Mouse (Mus musculus) urinary bladder, postnatal 0 days (tissue): Measurements from ENCODE around the gene Mtg1. TPM values are rescaled to one million over a fixed set of nuclear protein-coding genes. Genes with fewer than 3 reads are reported as not detected.

Experiments
- polyA plus RNA-seq: library from polyadenylated mRNA; unstranded; fragments of >200 nt; fragmentation: Nextera tagmentation; extraction: Ambion mirVana; gene quantifications from 2 replicates; pipeline ENCODE4 v1.2.1, GENCODE M21; 2015

The Mtg1 gene
- 25.5 and 27.2 TPM in 2 replicates for polyA plus RNA-seq

DNA sequence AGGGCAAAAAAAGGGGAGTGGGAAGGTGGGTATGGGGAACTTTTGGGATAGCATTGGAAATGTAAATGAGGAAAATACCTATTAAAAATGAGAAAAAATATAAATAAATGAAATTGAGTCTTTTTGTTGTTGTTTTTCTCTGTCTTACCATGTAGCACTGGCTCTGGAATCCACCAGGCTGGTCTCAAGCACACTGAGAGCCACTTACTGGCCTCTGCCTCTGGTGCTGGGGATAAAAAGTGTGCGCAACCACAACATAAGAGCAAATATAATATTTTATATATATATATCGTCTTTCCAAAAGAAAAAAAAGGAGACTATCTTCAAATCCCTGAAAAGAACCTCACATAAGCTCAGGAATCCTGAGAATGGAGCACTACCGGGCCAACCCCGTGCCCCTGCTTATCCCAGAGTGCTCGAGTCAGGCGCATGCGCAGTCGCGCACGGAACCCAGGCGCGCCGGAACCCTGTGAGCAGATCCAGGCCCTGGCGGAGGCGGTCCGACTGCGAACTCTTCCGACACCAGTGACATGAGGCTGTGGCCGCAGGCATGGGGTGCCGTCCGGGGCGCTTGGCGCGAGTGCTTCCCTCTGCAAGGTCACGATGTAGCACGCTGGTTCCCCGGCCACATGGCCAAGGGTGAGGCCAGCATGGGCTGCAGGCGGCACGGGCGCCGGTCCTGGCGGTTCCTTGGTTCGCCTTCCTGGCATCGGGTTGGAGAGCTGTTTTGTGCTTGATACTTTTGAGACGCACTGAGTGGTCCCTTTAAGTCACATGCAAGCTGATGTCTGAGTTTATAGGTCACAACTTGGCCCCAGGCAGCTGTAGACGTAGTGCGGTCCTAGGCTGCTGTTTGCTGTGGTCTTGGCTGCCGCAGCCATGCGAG is at the start of gene Mtg1:
TSS of gene Mtg1 (plus strand) at position 430 of the 886 bp plus-strand sequence.

DNA sequence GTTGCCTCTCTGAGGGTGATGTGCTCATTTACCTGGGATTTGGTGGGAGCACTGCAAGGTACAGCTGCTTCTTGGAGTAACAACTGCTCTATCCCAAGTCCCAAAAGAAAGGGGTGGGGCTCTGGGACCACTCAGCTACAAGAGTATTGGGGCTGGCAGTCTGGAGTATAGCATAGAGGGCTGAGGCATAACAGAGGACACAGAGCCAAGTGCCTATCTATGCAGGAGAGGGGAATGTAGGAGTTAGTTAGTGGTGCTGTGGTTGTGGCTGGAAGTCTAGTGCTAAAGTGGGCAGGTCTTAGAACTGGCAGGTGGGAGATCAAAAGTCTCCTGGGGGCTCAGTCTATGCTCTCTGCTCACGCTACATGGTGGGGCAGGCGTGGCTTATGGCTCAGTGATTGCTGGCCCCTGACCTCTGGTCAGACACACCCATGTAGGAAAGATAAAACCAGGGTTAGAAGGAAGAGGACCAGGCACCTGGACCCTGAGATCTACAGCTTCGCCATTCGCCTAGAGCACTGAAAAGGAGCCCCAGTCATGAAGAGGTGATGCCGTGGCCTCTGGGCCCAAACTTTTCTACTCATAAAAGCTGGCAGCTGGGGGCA is 44.3 kb upstream of the Mtg1 start, which contains the start of gene Prap1:
TSS of gene Prap1 (plus strand) at position 472 of the 605 bp plus-strand sequence.

DNA sequence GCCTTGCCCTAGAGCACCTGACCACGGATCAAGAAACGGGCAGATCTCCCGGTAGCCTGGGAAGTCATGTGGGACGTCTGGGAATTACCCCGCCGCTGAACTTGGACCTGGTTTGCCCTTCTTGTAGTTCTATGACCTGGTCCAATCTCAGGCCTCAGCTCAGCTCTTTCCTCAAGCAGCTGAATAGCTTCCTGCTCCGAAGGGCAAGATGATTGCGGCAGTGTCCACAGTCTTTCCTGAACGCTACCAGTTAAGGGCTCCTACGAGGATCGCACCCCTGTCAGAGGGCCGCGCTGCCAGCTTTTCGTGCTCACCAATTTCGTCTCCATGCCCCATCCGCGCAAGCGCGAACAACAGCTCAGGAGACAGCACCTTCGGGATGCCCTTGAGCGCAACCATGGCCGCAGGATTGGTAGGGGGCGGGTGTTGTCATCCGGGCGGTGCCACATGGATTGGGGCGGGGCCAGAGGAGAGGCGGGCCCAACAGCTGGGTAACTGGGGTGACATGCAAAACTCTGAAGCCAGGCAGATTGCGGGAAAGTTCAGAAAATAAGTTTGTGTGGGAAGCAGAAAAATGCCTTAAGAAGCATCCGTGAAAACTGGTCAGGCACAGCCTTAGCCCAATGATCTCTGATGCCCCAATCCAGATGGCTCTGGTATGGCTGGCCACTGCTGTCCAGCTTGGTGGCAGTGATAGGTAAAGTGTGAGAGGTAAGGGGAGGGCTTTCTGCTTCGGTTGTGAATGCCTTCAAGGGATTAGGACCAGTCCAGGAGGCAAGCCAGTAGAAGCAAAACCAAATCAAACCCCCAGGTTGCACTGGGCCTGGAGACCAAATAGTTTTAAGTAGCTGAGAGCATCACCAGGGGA is 35.1 kb upstream of the Mtg1 start, which contains the start of gene Fuom:
TSS of gene Fuom (minus strand) at position 449 of the 868 bp plus-strand sequence.

DNA sequence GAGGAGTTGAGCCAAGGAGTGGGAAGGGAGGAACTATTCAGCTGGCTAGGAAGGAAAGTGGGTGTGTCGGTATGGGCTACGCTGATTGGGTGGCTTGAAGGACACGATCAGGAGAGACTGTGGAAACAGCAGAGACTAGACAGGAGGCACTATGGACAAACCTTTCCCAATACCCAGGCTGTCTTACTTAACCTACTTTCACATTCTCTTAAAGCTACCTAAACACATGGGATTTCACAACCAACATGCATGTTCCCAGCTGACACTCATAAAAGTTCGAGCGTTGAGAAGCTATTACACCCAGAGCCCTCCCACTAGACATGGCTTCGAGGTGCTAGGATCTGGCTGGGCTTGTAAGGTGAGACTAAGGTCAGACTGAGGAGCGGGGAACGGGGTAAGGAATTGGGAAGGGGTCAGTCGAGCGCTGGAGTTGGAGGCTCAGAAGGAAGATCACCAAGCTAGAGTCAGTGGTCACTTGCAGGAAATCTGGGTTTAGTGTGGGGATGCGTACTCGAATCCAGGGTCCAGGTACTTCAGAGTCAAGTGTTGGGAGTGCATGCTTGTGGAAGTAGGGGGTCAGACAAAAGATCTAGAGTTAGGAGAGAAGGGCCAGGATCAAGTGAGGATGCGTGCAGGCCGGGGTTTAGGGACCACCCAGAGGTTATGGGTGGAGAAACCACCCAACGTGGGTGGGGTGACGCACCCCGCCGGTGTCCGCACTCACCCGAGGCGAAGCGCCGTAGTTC is 21.6 kb upstream of the Mtg1 start, which contains the start of gene Paox:
TSS of gene Paox (plus strand) at position 217 of the 746 bp plus-strand sequence.

DNA sequence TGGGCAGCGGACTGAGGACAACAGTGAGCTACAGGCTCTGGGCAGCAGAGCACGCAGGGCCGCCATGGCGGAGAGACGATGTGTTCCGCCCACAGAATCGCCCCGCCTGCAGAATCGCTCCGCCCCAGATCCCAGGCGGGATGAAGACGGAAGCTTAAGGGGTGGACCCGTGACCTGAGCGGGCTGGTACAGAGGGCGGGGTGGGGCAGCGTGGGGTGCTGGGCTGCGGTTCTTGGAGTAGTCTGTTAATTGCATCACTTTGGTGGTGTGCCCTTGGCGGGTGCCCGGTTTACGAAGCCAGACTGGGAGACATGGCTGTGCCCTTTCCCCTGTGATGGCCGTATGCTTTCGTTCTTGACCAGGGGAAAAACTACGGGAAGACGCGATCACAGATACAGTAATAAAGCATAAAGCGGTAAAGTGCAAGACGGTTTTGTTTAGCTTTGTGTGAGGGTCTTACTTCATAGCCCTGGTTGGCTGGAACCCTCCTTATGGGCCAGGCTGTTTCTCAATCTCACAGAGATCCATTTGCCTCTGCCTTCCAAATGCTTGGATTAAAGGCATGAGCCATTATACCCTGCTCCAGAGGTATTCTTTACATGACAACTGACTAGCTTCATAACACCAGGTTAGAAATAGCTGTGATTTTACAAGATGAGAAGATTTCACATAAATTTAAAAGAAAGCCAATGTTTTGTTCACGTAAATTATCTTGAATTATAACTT is 20.9 kb upstream of the Mtg1 start, which contains the start of gene Echs1:
TSS of gene Echs1 (minus strand) at position 148 of the 726 bp plus-strand sequence.

DNA sequence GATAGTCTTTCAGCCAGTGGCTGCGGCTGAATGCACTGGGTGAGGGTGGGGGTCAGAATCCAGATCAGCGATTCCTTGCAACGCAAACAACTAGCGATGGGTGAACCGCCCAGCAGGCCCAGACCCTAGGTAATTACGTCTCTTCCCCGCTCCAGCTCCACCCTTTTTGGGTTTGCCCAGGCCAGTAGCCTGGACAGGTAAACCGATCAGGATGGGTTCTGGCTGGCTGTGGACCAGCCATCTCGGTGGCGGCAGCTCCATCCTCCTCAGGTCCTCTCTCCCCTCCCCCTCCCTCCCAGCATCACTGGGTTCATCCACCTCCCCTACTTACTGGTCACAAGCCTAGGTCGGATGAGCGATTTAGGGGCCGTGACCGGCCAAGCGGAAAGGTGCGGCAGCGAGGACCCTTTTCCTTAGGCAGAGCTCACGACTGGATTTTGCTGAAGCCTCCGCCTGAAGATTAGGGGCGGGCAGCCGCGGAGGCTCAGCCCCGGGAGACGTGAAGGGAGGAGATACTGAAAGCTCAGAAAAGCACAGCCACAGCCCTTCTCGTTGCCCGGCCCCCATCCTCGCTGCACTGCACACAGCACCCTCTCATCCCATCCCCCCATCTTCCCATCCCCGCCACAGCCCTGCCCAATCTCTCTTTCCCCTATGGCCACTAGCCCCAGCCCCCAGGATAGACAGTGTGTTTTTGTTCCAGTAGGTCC is 17.0 kb downstream of the Mtg1 start, which contains the start of gene Sprn:
TSS of gene Sprn (minus strand) at position 660 of the 710 bp plus-strand sequence.

DNA sequence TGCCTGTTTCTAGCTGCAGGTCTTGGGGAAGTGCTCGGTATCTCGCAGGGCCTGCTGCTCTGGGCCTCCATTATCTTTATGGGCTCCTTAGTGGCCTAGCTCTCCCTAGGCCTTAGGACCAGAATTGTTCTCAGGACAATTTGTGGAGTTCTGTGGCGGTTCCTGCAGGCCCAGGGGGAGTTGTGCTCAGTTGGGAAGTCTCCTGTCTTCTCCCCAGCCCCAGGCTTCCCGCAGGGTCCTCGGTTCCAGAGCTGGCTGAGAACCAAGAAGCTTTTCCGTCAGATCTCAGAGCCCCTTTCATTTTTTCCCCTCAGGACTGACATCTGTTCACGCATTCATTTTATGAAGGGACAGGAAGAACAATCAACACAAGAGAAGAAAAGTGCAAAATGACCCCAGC is 27.3 kb downstream of the Mtg1 start, which contains the start of gene Olfr522:
TSS of gene Olfr522 (minus strand) at position 101 of the 400 bp plus-strand sequence.

DNA sequence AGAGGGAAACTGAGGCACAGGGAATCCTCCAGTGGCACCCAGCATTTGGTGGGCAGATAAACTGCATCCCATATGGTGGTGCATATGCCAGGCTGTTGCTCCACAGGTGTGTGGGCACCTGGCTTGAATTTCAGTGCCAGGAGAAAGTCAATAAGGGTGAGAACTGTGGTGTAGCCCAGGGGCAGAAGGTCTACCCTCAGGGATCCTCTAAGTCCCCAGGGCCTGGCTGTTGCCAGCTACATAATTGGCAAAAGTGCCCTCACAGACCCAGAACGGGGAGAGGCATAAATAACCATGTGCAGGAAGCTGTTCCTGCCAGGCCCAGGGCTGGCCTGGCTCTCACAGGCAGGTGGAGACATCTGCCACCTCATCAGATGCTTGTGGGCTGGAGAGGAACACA is 35.6 kb downstream of the Mtg1 start, which contains the start of gene Olfr523:
TSS of gene Olfr523 (plus strand) at position 282 of the 400 bp plus-strand sequence.

Other genes starting within 250 kb of the Mtg1 start
- 0.06 and 0.12 TPM in 2 replicates for gene Kndc1, start 242.9 kb upstream of the Mtg1 start, polyA plus RNA-seq
- not detected in 2 replicates for gene Utf1, start 193.8 kb upstream of the Mtg1 start, polyA plus RNA-seq
- gene 6430531B16Rik, start 158.8 kb upstream of the Mtg1 start, polyA plus RNA-seq = 0.39 and 0.99 TPM in 2 replicates
- gene Adam8, start 145.0 kb upstream of the Mtg1 start, polyA plus RNA-seq = 5.3 and 22.1 TPM in 2 replicates
- 23.7 and 25.7 TPM in 2 replicates for gene Zfp511, start 101.2 kb upstream of the Mtg1 start, polyA plus RNA-seq
- 24.9 and 27.2 TPM in 2 replicates for gene Tubgcp2, start 100.9 kb upstream of the Mtg1 start, polyA plus RNA-seq
- not detected in 2 replicates for gene Msx3, start 88.5 kb upstream of the Mtg1 start, polyA plus RNA-seq
- gene Caly, start 55.0 kb upstream of the Mtg1 start, polyA plus RNA-seq = 0.39 TPM in 1 of 2 replicates, not detected in the other
- gene Prap1, start 44.2 kb upstream of the Mtg1 start, polyA plus RNA-seq = 4.4 and 5.8 TPM in 2 replicates
- 53.1 and 55.7 TPM in 2 replicates for gene Fuom, start 35.1 kb upstream of the Mtg1 start, polyA plus RNA-seq
- gene Paox, start 21.8 kb upstream of the Mtg1 start, polyA plus RNA-seq = 21.5 and 21.8 TPM in 2 replicates
- 108 and 113 TPM in 2 replicates for gene Echs1, start 21.1 kb upstream of the Mtg1 start, polyA plus RNA-seq
- gene Sprn, start 17.3 kb downstream of the Mtg1 start, polyA plus RNA-seq = 1.3 and 1.9 TPM in 2 replicates
- not detected in 2 replicates for gene Olfr522, start 27.2 kb downstream of the Mtg1 start, polyA plus RNA-seq
- gene Olfr523, start 35.7 kb downstream of the Mtg1 start, polyA plus RNA-seq = not detected in 2 replicates
- gene Olfr524, start 68.4 kb downstream of the Mtg1 start, polyA plus RNA-seq = not detected in 2 replicates
- not detected in 2 replicates for gene Cd163l1, start 80.7 kb downstream of the Mtg1 start, polyA plus RNA-seq
- not detected in 2 replicates for gene 5830411N06Rik, start 109.7 kb downstream of the Mtg1 start, polyA plus RNA-seq
- gene Olfr525, start 183.3 kb downstream of the Mtg1 start, polyA plus RNA-seq = not detected in 2 replicates
- gene Olfr527, start 196.5 kb downstream of the Mtg1 start, polyA plus RNA-seq = not detected in 2 replicates
- not detected in 2 replicates for gene Olfr60, start 224.1 kb downstream of the Mtg1 start, polyA plus RNA-seq
- gene Olfr530, start 238.8 kb downstream of the Mtg1 start, polyA plus RNA-seq = not detected in 2 replicates